Comparison of ENCODE assay signal across 20 mouse cellular contexts in genomic region chr4:110121447-110121846, GRCm38 (mm10).
DNase-seq lines count a peak whose midpoint lies in the region; ATAC-seq lines count a peak whose summit lies in the region.
"Had no signal": no experiment of that assay in that cellular context is flagged by ENCODE, and none has a peak within 500 bp of the region (broad histone marks: within the 10 kb centered on the region; RNA-seq: fewer than 3 reads in every experiment).

No protein-coding gene starts in this region.

- no peak overlapping the region for H3K4me3 ChIP-seq in kidney, embryonic 16.5 days (ENCODE audit: low read length)
- H3K4me3 ChIP-seq in forebrain, embryonic 15.5 days = no peak overlapping the region
- H3K4me3 ChIP-seq in hindbrain, embryonic 15.5 days = no peak overlapping the region
- H3K4me3 ChIP-seq in neural tube, embryonic 12.5 days = no peak overlapping the region
- H3K4me3 ChIP-seq: layer of hippocampus, adult 2 months; left cerebral cortex, adult 2 months; liver, embryonic 15.5 days had no signal

- H3K9me3 ChIP-seq in kidney, embryonic 16.5 days (ENCODE audit: low read length) = no peaks in the 10 kb centered on the region
- no peaks in the 10 kb centered on the region for H3K9me3 ChIP-seq in forebrain, embryonic 15.5 days
- H3K9me3 ChIP-seq in hindbrain, embryonic 15.5 days = no peaks in the 10 kb centered on the region
- no peaks in the 10 kb centered on the region for H3K9me3 ChIP-seq in neural tube, embryonic 12.5 days
- H3K9me3 ChIP-seq: liver, embryonic 15.5 days had no signal

- no peak overlapping the region for H3K4me2 ChIP-seq in kidney, embryonic 16.5 days (replicated peaks; ENCODE audit: low read depth, low read length)
- no peak overlapping the region for H3K4me2 ChIP-seq in forebrain, embryonic 15.5 days (replicated peaks)
- H3K4me2 ChIP-seq in hindbrain, embryonic 15.5 days = peak overlapping the region; percentile 22; the same call in 1 of the 2 replicates
- peak overlapping the region; percentile 14; the same call in 1 of the 2 replicates for H3K4me2 ChIP-seq in neural tube, embryonic 12.5 days (replicated peaks)
- H3K4me2 ChIP-seq: liver, embryonic 15.5 days had no signal

- peak; percentile 67 for ATAC-seq in kidney, embryonic 16.5 days (ENCODE audit: low FRiP score, low TSS enrichment)
- peak; percentile 33; the same call in 1 of the 2 replicates for ATAC-seq in forebrain, embryonic 15.5 days (replicated peaks)
- peak; percentile 13; the same call in 1 of the 2 replicates for ATAC-seq in hindbrain, embryonic 15.5 days (ENCODE audit: low FRiP score, low read depth)
- peak; percentile 35 for ATAC-seq in neural tube, embryonic 12.5 days (ENCODE audit: low FRiP score, low read depth)
- ATAC-seq: activated CD4-positive, CD25-positive, alpha-beta regulatory T cell, adult 4 months; lung, postnatal 0 days; Patski had no signal

- no peaks in the 10 kb centered on the region for H3K27me3 ChIP-seq in kidney, embryonic 16.5 days (ENCODE audit: insufficient read depth, low read length)
- H3K27me3 ChIP-seq in forebrain, embryonic 15.5 days = no peaks in the 10 kb centered on the region
- H3K27me3 ChIP-seq in hindbrain, embryonic 15.5 days = no peaks in the 10 kb centered on the region
- H3K27me3 ChIP-seq in neural tube, embryonic 12.5 days (replicated peaks) = no peaks in the 10 kb centered on the region
- H3K27me3 ChIP-seq: liver, embryonic 15.5 days had no signal

- peak overlapping the region; percentile 10; the same call in 1 of the 2 replicates for H3K27ac ChIP-seq in kidney, embryonic 16.5 days (ENCODE audit: low read length)
- H3K27ac ChIP-seq in forebrain, embryonic 15.5 days (replicated peaks) = peak overlapping the region; percentile 52; the same call in 1 of the 2 replicates
- peak overlapping the region; percentile 80 for H3K27ac ChIP-seq in hindbrain, embryonic 15.5 days (replicated peaks)
- H3K27ac ChIP-seq in neural tube, embryonic 12.5 days = peak overlapping the region; percentile 71
- H3K27ac ChIP-seq: layer of hippocampus, adult 2 months; left cerebral cortex, adult 2 months; liver, embryonic 15.5 days had no signal

- 17% methylated on average over 5 of the region's 5 CpGs for WGBS in kidney, embryonic 16.5 days
- WGBS in forebrain, embryonic 15.5 days = 30% methylated on average over 5 of the region's 5 CpGs
- WGBS in hindbrain, embryonic 15.5 days = 26% methylated on average over 5 of the region's 5 CpGs
- WGBS in neural tube, embryonic 12.5 days = 32% methylated on average over 5 of the region's 5 CpGs

- DNase-seq in kidney, postnatal 14 days = no peak
- DNase-seq in adrenal gland, adult 2 months = no peak
- DNase-seq in layer of hippocampus, adult 18-20 months (ENCODE audit: low spot score in 2 of 2) = no peak
- no peak for DNase-seq in MN1 (ENCODE audit: low spot score)
- DNase-seq: adrenal gland, postnatal 25 days; cerebellum, adult 9-11 months; heart, adult 18-20 months; kidney, adult 11 months; spleen, adult 18-20 months; thymus, postnatal 14 days had no signal

- H3K9ac ChIP-seq in kidney, embryonic 16.5 days (replicated peaks; ENCODE audit: low read length) = no peak overlapping the region
- H3K9ac ChIP-seq in forebrain, embryonic 15.5 days (replicated peaks) = no peak overlapping the region
- no peak overlapping the region for H3K9ac ChIP-seq in hindbrain, embryonic 15.5 days
- no peak overlapping the region for H3K9ac ChIP-seq in neural tube, embryonic 12.5 days
- H3K9ac ChIP-seq: liver, embryonic 15.5 days had no signal

- H3K36me3 ChIP-seq in kidney, embryonic 16.5 days (ENCODE audit: insufficient read depth, low read length) = no peaks in the 10 kb centered on the region
- H3K36me3 ChIP-seq in forebrain, embryonic 15.5 days = no peaks in the 10 kb centered on the region
- no peaks in the 10 kb centered on the region for H3K36me3 ChIP-seq in hindbrain, embryonic 15.5 days
- no peaks in the 10 kb centered on the region for H3K36me3 ChIP-seq in neural tube, embryonic 12.5 days
- H3K36me3 ChIP-seq: liver, embryonic 15.5 days had no signal

- H3K4me1 ChIP-seq in kidney, embryonic 16.5 days (ENCODE audit: insufficient read depth, low read length) = peaks cover 13% of the 10 kb centered on the region
- peaks cover 10% of the 10 kb centered on the region; the same call in 1 of the 2 replicates for H3K4me1 ChIP-seq in forebrain, embryonic 15.5 days
- peaks cover 18% of the 10 kb centered on the region for H3K4me1 ChIP-seq in hindbrain, embryonic 15.5 days (replicated peaks)
- H3K4me1 ChIP-seq in neural tube, embryonic 12.5 days = peaks cover 14% of the 10 kb centered on the region
- H3K4me1 ChIP-seq: liver, embryonic 15.5 days had no signal

Comparison
In these comparisons a context has a peak if more than half of its experiments do, and no peak if none do; other contexts are left out.
1. ATAC-seq: peak in every context shown above with its lines; median percentile 67 in kidney, embryonic 16.5 days; 35 in neural tube, embryonic 12.5 days; 33 in forebrain, embryonic 15.5 days; 13 in hindbrain, embryonic 15.5 days.
2. H3K27ac ChIP-seq: peak in every context shown above with its lines; median percentile 80 in hindbrain, embryonic 15.5 days; 71 in neural tube, embryonic 12.5 days; 52 in forebrain, embryonic 15.5 days; 10 in kidney, embryonic 16.5 days.
3. H3K4me2 ChIP-seq: peak in hindbrain, embryonic 15.5 days (single experiment) and neural tube, embryonic 12.5 days (single experiment); none in kidney, embryonic 16.5 days (single experiment) and forebrain, embryonic 15.5 days (single experiment).